Mouse (Mus musculus) E14TG2a.4 (cell line): ENCODE results near the gene Stx1b.

Experiments
- H3K27me3 ChIP-seq: 2 replicates; pipeline ENCODE4 v1.6.1; 2014; ENCODE audit warnings: low read length, control low read depth; ENCODE audit not compliant: insufficient read depth
- H3K36me3 ChIP-seq: 2 replicates; pipeline ENCODE4 v1.6.1; 2014; ENCODE audit warnings: low read length, control low read depth; ENCODE audit not compliant: insufficient read depth
- H3K4me1 ChIP-seq: replicated peaks from 2 replicates; pipeline ENCODE4 v1.6.1; 2014; ENCODE audit warnings: low read depth, low read length, control low read depth
- H3K4me3 ChIP-seq: replicated peaks from 2 replicates; pipeline ENCODE4 v1.5.1; 2014; ENCODE audit warnings: mild to moderate bottlenecking, low read length
- H3K9me3 ChIP-seq: 2 replicates; pipeline ENCODE4 v1.6.1; 2014; ENCODE audit warnings: low read length, control low read depth
- CTCF ChIP-seq: conservative IDR thresholded peaks from 2 replicates; pipeline ENCODE4 v1.5.1; 2014; ENCODE audit warnings: low read length
- NANOG ChIP-seq: IDR thresholded peaks from 2 replicates; pipeline ENCODE4 v1.6.1; 2014; ENCODE audit warnings: borderline replicate concordance, low read length, mixed read lengths
- POU5F1 ChIP-seq: IDR thresholded peaks from 2 replicates; pipeline ENCODE4 v1.6.1; 2014; ENCODE audit warnings: low read length, borderline replicate concordance

Stx1b gene

GRCm38 (mm10) chr7:127823236-127824171 lies 845 bp downstream of the Stx1b start:
- Histone ChIP-seq H3K36me3 (no peaks in the 10 kb centered on the region), H3K9me3 (no peaks in the 10 kb centered on the region), H3K4me1 (peaks cover 12% of the 10 kb centered on the region), H3K27me3 (peaks cover 27% of the 10 kb centered on the region), H3K4me3 (peak overlapping the region; percentile 83)
- TF ChIP-seq CTCF = peak; percentile 11; the same call in 1 of the 2 replicates
- no peak for TF ChIP-seq POU5F1

GRCm38 (mm10) chr7:127822494-127822893 lies 1.9 kb downstream of the Stx1b start:
- Histone ChIP-seq H3K36me3 (no peaks in the 10 kb centered on the region), H3K27me3 (peaks cover 30% of the 10 kb centered on the region), H3K4me3 (no peak overlapping the region), H3K9me3 (no peaks in the 10 kb centered on the region), H3K4me1 (peaks cover 12% of the 10 kb centered on the region)
- TF ChIP-seq NANOG (no peak), POU5F1 (no peak), CTCF (no peak)

DNA sequence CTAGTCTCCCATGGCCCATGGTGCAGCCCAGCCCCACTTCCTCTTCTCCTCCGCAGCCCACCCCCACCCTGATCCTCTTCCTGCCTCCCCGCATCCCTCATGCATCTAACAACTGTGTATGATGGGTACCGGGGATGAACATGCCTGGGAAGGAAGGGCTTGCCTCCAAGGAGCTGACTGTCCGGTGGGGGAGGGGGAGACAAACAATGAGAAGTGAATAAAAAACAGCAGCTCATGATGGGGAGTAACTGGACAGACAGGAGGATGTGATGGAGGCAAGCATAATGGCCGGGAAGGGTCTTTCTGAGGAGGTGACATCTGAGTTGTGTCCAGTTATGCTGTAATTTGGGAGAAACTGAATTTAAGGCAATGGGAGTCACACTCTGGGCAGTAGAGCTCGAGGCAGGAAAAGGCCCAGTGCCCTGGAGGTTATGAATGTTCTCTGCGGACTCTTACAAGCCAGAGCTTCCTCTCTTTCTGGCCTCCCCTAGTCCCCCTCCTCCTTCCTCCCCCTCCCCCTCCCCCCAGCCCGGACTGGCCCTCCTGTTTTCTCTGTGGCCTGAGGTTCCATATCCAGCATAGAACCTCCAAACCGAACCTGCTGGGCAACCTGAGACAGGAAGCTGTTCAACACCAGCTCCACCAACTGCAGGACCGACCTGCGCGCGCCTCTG lies 3.4 kb downstream of the Stx1b start:
- peaks cover 24% of the 10 kb centered on the region for H3K4me1 ChIP-seq
- H3K9me3 ChIP-seq = no peaks in the 10 kb centered on the region
- no peak overlapping the region for H3K4me3 ChIP-seq
- TF ChIP-seq CTCF (no peak), NANOG (no peak), POU5F1 (no peak)
- peaks cover 30% of the 10 kb centered on the region for H3K27me3 ChIP-seq
- H3K36me3 ChIP-seq = no peaks in the 10 kb centered on the region

DNA sequence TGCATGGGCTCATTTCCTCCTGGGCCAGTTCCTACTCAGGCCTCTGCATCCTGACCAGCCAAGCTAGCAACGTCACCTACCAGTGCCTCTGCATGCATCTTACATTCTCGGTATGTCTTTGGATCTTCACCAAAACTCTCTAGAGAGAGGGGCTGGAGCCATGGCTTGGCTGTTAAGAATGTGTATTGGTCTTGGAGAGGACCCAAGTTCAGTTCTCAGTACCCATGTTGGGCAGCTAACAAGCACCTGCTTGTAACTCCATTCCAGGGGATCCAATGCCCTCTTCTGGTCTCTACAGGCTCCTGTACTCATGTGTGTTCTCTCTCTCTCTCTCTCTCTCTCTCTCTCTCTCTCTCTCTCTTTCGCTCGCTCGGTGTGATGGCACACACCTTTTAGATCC lies 6.6 kb downstream of the Stx1b start:
- Histone ChIP-seq H3K9me3 (no peaks in the 10 kb centered on the region), H3K4me3 (no peak overlapping the region), H3K4me1 (peaks cover 34% of the 10 kb centered on the region), H3K36me3 (no peaks in the 10 kb centered on the region), H3K27me3 (peaks cover 30% of the 10 kb centered on the region)
- TF ChIP-seq CTCF (no peak), NANOG (no peak), POU5F1 (no peak)

- H3K4me3 ChIP-seq = no peak overlapping the region
These were observed 7.3 kb downstream of the Stx1b start for GRCm38 (mm10) chr7:127817053-127817452.

DNA sequence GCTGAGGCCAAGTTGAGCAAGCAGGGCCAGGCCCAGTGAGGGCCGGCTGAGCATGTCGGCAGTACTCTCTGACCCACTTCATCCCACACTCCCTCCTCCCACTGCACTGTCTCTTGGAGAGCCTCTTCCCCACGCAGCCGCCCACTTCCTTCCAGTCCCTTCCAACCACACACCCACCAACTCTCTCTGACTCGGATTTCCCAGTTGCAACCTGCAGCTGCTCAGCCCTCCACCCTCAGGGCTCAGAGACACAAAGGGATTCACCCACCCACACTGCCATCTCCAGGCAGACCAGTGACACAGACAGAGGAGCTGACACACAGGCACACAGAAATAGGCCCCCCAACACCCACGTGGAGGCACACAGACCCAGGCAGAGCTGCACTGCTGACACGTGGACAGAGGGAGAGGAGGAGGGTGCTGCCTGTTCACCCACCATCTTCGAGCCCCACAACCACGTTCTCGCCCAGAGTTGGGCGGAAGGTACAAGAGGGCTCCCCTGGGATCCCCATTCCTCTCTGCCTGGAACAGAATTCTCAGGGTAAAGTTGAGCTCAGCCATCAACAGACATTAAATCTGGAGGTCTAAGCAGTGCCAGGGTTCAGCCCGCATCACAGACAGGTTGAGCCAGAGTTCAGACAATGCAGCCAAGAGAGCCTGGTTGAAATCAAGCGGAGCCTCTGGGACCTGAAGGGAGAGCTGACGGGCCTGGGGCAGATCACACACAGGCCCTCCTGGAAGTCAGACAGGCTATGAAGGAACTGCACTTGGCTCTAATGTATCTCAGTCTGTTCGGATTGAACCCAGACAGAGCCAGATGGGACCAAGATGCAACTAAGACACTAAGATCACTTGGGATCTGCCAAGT lies 8.2 kb downstream of the Stx1b start:
- no peak for TF ChIP-seq POU5F1
- TF ChIP-seq CTCF = no peak
- TF ChIP-seq NANOG = no peak
- peaks cover 46% of the 10 kb centered on the region for H3K4me1 ChIP-seq
- H3K9me3 ChIP-seq = no peaks in the 10 kb centered on the region
- H3K27me3 ChIP-seq = peaks cover 32% of the 10 kb centered on the region
- peak overlapping the region; percentile 50 for H3K4me3 ChIP-seq
- no peaks in the 10 kb centered on the region for H3K36me3 ChIP-seq

More at GRCm38 (mm10) chr7:127817053-127817452, 7.3 kb downstream of the Stx1b start:
- Histone ChIP-seq H3K27me3 (peaks cover 31% of the 10 kb centered on the region), H3K9me3 (no peaks in the 10 kb centered on the region), H3K36me3 (no peaks in the 10 kb centered on the region), H3K4me1 (peaks cover 38% of the 10 kb centered on the region)
- no peak for TF ChIP-seq NANOG
- TF ChIP-seq POU5F1 = no peak
- no peak for TF ChIP-seq CTCF

- peaks cover 55% of the 10 kb centered on the region for H3K4me1 ChIP-seq
- H3K36me3 ChIP-seq = no peaks in the 10 kb centered on the region
- H3K9me3 ChIP-seq = no peaks in the 10 kb centered on the region
- peaks cover 35% of the 10 kb centered on the region for H3K27me3 ChIP-seq
- H3K4me3 ChIP-seq = peak overlapping the region; percentile 54
- TF ChIP-seq NANOG (no peak), POU5F1 (no peak), CTCF (no peak)
These were observed 9.2 kb downstream of the Stx1b start for GRCm38 (mm10) chr7:127815116-127815665.
